Mouse (Mus musculus) G1E (cell line): ENCODE measurements around the gene Rab37.

ENCODE experiments used
- CTCF ChIP-seq: IDR thresholded peaks from 2 replicates; pipeline ENCODE4 v1.5.1; 2012; ENCODE audit warnings: low read depth, low read length, inconsistent platforms, mixed read lengths
- TAL1 ChIP-seq: conservative IDR thresholded peaks from 2 replicates; pipeline ENCODE4 v1.6.1; 2012; ENCODE audit warnings: low read depth, low read length, inconsistent platforms, mixed read lengths

GRCm38 (mm10) chr11:115078680-115079079, 12.6 kb upstream of the Rab37 start:
- TF ChIP-seq TAL1 (no peak), CTCF (no peak)
